Mouse (Mus musculus) liver, embryonic 12.5 days (tissue): Measurements from ENCODE around the gene Prox2. TPM values are rescaled to one million over a fixed set of nuclear protein-coding genes. Genes with fewer than 3 reads are reported as not detected.

Experiments used
- ATAC-seq: fragments of 200-750 bp; cut with Nextera tagmentation; 2 replicates; pipeline ENCODE4 v1.8.0; 2017; ENCODE audit warnings: moderate number of reproducible peaks, mild to moderate bottlenecking, moderate library complexity
- H3K27ac ChIP-seq: fragments of 300-500 bp; sonication (generic); 2 replicates; pipeline ENCODE4 v1.5.1; 2016; ENCODE audit warnings: mild to moderate bottlenecking
- H3K27me3 ChIP-seq: fragments of 300-500 bp; sonication (generic); replicated peaks from 2 replicates; pipeline ENCODE4 v1.6.1; 2016; ENCODE audit warnings: mild to moderate bottlenecking, moderate library complexity
- H3K36me3 ChIP-seq: fragments of 300-500 bp; sonication (generic); 2 replicates; pipeline ENCODE4 v1.6.1; 2016; ENCODE audit warnings: mild to moderate bottlenecking, moderate library complexity
- H3K4me1 ChIP-seq: fragments of 300-500 bp; sonication (generic); 2 replicates; pipeline ENCODE4 v1.6.1; 2016
- H3K4me2 ChIP-seq: fragments of 300-500 bp; sonication (generic); 2 replicates; pipeline ENCODE4 v1.6.1; 2016; ENCODE audit warnings: mild to moderate bottlenecking, moderate library complexity
- H3K4me3 ChIP-seq: fragments of 300-500 bp; sonication (generic); 2 replicates; pipeline ENCODE4 v1.5.1; 2016; ENCODE audit warnings: mild to moderate bottlenecking, moderate library complexity
- H3K9ac ChIP-seq: fragments of 300-500 bp; sonication (generic); 2 replicates; pipeline ENCODE4 v1.6.1; 2016; ENCODE audit warnings: mild to moderate bottlenecking, moderate library complexity
- H3K9me3 ChIP-seq: fragments of 300-500 bp; sonication (generic); replicated peaks from 2 replicates; pipeline ENCODE4 v1.6.1; 2016; ENCODE audit warnings: mild to moderate bottlenecking, moderate library complexity
- WGBS: fragments of 180-500 bp; shearing (Covaris S2); methylation state at CpG from one replicate; pipeline ENCODE4 v1.1.7; 2016; ENCODE audit not compliant: insufficient replicate concordance; 5-methylcytosine and 5-hydroxymethylcytosine counted together
- polyA plus RNA-seq: library from polyadenylated mRNA; unstranded; fragments of >200 nt; fragmentation: Nextera tagmentation; extraction: Ambion mirVana; gene quantifications from 2 replicates; pipeline ENCODE4 v1.2.1, GENCODE M21; 2016

Gene Prox2
- polyA plus RNA-seq, 1 experiment from 2014 or later = 3.9 TPM

DNA sequence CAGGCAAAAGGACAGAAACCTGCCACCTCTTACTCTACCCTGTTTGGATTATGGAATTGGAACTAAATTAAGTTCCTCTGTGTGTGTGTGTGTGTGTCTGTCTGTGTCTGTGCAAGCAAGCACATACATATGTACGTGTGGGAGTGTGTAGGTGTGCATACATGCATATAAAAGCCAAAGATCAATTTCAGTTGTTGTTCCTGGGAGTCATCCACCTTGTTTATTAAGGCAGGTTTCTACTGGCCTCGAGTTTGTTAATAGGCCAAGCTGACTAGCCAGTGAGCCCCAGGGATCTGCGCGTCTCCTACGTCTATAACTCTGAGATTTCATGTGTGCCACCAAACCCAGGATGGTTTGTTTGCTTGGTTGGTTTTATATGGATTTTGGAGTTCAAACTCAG, 14.2 kb upstream of the Prox2 start:
- Histone ChIP-seq H3K4me1 (no peaks in the 10 kb centered on the region), H3K36me3 (peaks cover 99% of the 10 kb centered on the region), H3K9ac (no peak overlapping the region), H3K4me3 (no peak overlapping the region), H3K4me2 (no peak overlapping the region), H3K27ac (no peak overlapping the region), H3K9me3 (no peaks in the 10 kb centered on the region), H3K27me3 (no peaks in the 10 kb centered on the region)
- ATAC-seq = no peak
- WGBS = 89% methylated on average over 5 of the region's 5 CpGs

DNA sequence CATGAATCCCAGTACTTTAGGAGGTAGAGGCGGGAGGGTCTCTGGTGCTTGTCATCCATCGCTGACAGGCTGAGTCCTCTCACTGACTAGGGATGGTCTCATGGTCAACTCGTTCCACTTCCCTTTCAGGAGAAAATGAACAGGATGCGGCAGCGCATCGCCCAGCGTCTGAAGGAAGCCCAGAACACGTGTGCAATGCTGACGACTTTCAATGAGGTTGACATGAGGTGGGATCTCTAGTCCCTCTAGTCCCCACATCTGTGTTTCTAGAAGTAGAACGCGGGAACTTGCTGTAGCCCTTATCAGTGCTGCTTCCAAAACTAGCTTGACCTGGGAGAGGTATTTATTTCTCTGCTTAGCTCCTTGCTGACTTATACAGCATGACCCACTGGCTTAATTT, 13.1 kb upstream of the Prox2 start:
- Histone ChIP-seq H3K9me3 (no peaks in the 10 kb centered on the region), H3K4me1 (no peaks in the 10 kb centered on the region), H3K36me3 (peaks cover 100% of the 10 kb centered on the region), H3K4me2 (no peak overlapping the region), H3K4me3 (no peak overlapping the region), H3K27me3 (no peaks in the 10 kb centered on the region), H3K9ac (no peak overlapping the region), H3K27ac (no peak overlapping the region)
- no peak for ATAC-seq
- WGBS = 82% methylated on average over 11 of the region's 11 CpGs

DNA sequence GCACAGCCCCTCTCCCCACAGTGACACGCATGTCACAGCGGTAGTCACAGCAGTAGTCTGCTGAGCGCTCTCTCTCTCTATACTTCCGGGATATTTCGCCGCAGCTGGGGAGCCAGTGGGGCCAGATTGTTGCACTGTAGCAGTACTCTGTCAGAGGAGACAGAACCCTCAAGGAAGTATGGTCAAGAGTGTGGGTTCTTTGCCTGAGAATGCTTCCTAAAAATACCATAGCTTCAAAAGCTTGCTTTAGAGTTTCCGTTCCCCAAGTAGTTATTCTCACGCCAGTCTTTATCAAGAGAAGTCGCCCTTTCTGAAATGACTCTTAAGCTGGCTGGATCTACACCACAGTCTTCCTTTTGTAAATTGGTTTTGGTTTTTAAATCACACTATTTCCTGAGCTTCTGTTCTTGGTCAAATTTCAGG, 12.6 kb upstream of the Prox2 start:
- H3K4me1 ChIP-seq = no peaks in the 10 kb centered on the region
- H3K9ac ChIP-seq = no peak overlapping the region
- H3K27ac ChIP-seq = no peak overlapping the region
- H3K27me3 ChIP-seq = no peaks in the 10 kb centered on the region
- no peak for ATAC-seq
- peaks cover 100% of the 10 kb centered on the region for H3K36me3 ChIP-seq
- H3K4me2 ChIP-seq = no peak overlapping the region
- WGBS = 87% methylated on average over 9 of the region's 9 CpGs
- no peak overlapping the region for H3K4me3 ChIP-seq
- H3K9me3 ChIP-seq = no peaks in the 10 kb centered on the region

DNA sequence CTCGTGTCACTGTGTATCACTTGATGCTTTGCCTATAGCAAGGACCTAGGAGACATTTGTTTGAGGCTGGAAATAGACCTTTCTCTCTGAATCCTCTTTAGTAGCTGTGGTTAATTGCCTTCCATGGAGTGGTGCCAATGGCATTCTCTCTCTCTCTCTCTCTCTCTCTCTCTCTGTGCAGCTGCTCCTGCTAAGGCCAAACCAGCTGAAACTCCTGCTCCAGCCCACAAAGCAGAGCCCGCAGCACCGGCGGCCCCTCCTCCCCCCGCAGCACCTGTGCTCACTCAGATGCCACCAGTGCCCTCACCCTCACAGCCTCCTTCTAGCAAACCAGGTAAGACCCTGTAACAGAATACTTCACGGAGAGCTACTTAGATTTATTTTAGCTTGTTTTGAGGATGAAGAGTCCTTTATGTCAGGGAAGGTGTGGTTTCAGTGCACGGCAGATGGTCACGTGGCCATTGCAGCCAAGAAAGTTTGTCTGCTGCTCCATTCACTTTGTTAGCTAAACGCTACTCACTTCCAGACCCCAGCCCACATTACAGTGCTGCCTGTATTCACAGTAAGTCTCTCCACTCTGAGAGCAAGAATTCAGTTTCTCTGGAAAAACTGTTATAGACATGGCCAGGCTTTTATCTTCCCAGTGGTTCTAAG, 11.4 kb upstream of the Prox2 start:
- no peak for ATAC-seq
- Histone ChIP-seq H3K4me2 (no peak overlapping the region), H3K36me3 (peaks cover 100% of the 10 kb centered on the region)

DNA sequence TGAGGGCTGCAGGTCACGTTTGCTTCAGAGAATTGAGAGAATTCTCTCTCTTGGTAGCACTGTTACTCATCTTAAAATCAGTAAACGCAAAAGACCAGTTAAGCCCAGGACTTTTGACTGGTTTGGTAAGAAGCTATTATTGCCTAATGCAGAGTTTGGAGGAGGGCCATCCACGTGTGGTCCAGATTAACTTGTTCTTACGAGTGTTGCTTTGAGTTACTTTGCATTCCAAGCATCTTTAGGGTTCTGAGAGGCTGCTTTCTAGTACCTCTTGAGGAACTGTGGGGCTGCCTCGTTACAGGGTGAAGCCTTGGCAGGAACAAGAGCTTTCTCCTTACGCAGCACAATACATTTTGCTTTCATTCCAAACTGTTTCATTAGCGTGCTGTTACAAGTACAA, 5.1 kb upstream of the Prox2 start:
- no peak overlapping the region for H3K27ac ChIP-seq
- no peak overlapping the region for H3K4me2 ChIP-seq
- peaks cover 47% of the 10 kb centered on the region for H3K4me1 ChIP-seq
- H3K4me3 ChIP-seq = no peak overlapping the region
- peaks cover 75% of the 10 kb centered on the region for H3K36me3 ChIP-seq
- no peaks in the 10 kb centered on the region for H3K9me3 ChIP-seq
- H3K9ac ChIP-seq = no peak overlapping the region
- 82% methylated on average over 7 of the region's 7 CpGs for WGBS
- H3K27me3 ChIP-seq = no peaks in the 10 kb centered on the region
- no peak for ATAC-seq

More for the DNA sequence above, 11.4 kb upstream of the Prox2 start:
- peaks cover 3% of the 10 kb centered on the region; the same call in 1 of the 2 replicates for H3K4me1 ChIP-seq
- no peak overlapping the region for H3K4me3 ChIP-seq
- no peaks in the 10 kb centered on the region for H3K27me3 ChIP-seq
- 92% methylated on average over 9 of the region's 9 CpGs for WGBS
- H3K9me3 ChIP-seq = no peaks in the 10 kb centered on the region
- no peak overlapping the region for H3K9ac ChIP-seq
- no peak overlapping the region for H3K27ac ChIP-seq

DNA sequence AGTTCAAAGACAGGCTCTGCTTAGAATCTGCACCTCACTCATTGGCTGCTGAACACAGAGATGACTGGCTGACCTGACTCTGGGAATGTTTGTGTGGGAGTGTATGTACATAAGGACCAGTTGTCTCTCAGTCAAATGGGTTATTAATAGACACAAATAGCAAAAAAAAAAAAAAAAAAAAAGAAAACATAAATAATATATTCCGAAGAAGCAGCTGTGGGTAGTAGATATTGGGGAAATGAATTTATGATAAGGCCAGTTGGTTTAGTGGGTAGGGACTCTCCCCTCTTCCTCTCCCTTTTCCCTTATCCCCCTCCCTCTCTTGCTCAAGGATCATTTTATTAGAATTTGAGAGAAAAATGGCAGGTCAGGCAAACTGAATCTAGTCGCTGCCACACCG, 3.4 kb upstream of the Prox2 start:
- no peaks in the 10 kb centered on the region for H3K9me3 ChIP-seq
- no peak overlapping the region for H3K4me3 ChIP-seq
- 0 out of 2 replicates have a peak overlapping the region, but pooled peaks have one; percentile 95 for H3K9ac ChIP-seq
- H3K4me1 ChIP-seq = peaks cover 59% of the 10 kb centered on the region
- peak overlapping the region; percentile 94 for H3K4me2 ChIP-seq
- H3K27ac ChIP-seq = peak overlapping the region; percentile 92
- no peak for ATAC-seq
- H3K36me3 ChIP-seq = peaks cover 57% of the 10 kb centered on the region
- H3K27me3 ChIP-seq = no peaks in the 10 kb centered on the region
- 85% methylated on average over 3 of the region's 3 CpGs for WGBS

DNA sequence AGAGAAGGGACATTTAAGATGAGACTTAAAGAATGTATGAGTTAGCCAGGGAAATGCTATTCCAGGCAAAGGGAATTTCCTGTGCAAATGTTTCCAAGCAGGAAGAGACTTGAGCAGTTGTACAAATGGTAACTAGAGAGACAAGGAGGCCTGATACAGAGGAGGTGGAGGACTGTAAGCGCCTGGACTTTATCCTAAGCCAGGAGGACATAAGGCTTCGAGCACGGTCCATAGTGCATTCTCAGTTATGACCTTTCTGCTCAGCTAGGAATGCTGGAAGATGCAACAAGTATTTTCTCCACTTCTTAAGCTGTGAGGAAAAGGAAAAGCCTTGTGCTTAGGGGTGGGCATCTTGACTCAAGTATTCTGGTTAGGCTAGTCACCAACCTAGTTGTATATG, 2.8 kb upstream of the Prox2 start:
- H3K9me3 ChIP-seq = no peaks in the 10 kb centered on the region
- 81% methylated on average over 3 of the region's 3 CpGs for WGBS
- peak overlapping the region; percentile 99 for H3K4me3 ChIP-seq
- peaks cover 62% of the 10 kb centered on the region for H3K4me1 ChIP-seq
- peak overlapping the region; percentile 95; the same call in 1 of the 2 replicates for H3K9ac ChIP-seq
- ATAC-seq = no peak
- H3K4me2 ChIP-seq = peak overlapping the region; percentile 94
- no peaks in the 10 kb centered on the region for H3K27me3 ChIP-seq
- peaks cover 52% of the 10 kb centered on the region for H3K36me3 ChIP-seq
- H3K27ac ChIP-seq = peak overlapping the region; percentile 92

DNA sequence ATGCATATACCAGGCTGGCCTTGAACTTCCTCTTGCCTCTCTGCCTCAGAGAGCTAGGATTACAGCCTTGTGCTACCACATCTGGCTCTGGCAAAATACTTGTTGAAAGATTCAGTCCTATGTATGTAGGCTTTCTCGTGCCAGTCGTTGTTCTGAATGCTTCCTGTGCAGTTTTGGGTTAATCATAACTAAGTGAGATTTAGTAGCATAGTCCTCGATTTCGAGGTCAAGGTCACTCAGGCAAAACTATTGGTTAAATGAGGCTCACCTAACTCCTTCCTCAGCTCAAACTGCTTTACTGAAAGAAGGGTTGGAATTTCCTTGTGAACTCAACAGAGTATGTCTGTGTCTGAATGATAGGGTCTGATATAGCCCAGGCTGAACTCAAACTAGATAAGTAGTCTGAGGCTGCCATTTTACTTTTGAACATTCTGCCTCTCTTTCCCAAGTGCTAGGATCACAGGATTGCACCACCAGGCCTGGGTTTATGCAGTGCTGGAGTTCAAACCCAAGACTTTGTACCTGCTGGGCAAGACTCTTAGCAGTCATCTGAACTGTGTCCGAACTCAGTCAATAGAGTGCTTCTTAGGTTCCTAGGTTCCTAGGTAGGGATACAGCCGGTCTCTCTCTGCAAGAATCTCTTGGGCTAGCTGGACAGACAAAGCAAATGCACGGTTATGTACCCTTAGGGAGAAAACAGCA, 2.1 kb upstream of the Prox2 start:
- ATAC-seq = peak; percentile 33; the same call in 1 of the 2 replicates
- Histone ChIP-seq H3K9ac (peak overlapping the region; percentile 95), H3K4me3 (peak overlapping the region; percentile 99), H3K4me2 (peak overlapping the region; percentile 94), H3K36me3 (peaks cover 45% of the 10 kb centered on the region), H3K27ac (peak overlapping the region; percentile 92), H3K27me3 (no peaks in the 10 kb centered on the region), H3K4me1 (peaks cover 60% of the 10 kb centered on the region), H3K9me3 (no peaks in the 10 kb centered on the region)
- 66% methylated on average over 7 of the region's 7 CpGs for WGBS

DNA sequence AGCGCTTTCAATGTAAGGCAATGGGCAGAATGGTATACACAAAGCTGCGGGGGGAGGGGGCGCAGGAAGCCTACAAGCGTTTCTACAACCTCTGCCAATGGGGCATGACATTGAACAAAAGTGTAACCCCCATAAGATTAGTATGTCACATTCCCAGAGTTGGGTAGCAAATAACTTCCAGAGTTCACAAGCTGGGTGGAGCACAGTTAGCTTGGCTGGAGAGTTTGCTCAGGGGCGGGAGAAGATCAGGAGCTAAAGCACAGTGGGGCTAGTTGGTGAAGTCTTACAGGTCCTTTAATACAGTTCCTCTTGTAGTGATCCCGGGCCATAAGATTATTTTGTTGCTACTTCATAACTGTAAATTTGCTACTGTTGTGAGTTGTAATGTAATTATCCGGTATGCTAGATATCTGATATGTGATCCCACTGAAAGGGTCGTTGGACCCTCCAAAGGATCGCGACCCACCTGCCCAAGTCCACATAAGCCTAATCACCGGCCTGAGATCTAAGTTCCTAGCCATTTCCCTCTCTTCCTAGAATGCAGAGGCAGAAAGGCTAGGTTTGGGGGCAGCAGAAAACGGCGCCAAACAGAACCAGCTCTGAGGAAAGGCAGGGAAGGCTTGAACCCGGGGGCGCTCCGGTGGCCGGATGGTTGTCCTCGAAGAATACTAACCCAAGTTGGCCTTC, 405 bp downstream of the Prox2 start:
- peaks cover 59% of the 10 kb centered on the region for H3K4me1 ChIP-seq
- peak overlapping the region; percentile 99 for H3K4me3 ChIP-seq
- no peaks in the 10 kb centered on the region for H3K27me3 ChIP-seq
- ATAC-seq = peak; percentile 44; the same call in 1 of the 2 replicates
- peak overlapping the region; percentile 92 for H3K27ac ChIP-seq
- H3K9me3 ChIP-seq = no peaks in the 10 kb centered on the region
- H3K4me2 ChIP-seq = peak overlapping the region; percentile 94
- peaks cover 22% of the 10 kb centered on the region for H3K36me3 ChIP-seq
- peak overlapping the region; percentile 95 for H3K9ac ChIP-seq
- 14% methylated on average over 18 of the region's 18 CpGs for WGBS

DNA sequence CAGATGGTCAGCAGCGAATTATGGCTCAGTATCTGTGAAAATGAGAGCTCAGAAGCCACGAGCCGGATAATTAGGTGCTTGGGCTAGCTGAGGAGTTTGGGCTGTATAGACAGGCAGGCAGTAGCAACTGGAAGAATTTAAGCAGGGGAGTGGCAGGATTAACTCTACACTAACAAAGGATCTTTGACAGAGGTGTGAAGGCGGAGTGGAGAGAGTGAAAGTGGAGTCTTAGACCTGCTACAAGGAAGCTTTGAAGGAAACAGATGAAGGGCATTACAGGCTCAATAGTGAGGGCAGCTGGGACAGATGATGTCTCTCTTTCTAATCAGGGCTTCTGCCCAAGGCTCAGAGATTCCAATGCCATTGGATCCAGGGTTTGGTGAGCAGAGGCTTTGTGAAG, 1.1 kb downstream of the Prox2 start:
- peak overlapping the region; percentile 94 for H3K4me2 ChIP-seq
- 74% methylated on average over 4 of the region's 4 CpGs for WGBS
- H3K4me1 ChIP-seq = peaks cover 52% of the 10 kb centered on the region

DNA sequence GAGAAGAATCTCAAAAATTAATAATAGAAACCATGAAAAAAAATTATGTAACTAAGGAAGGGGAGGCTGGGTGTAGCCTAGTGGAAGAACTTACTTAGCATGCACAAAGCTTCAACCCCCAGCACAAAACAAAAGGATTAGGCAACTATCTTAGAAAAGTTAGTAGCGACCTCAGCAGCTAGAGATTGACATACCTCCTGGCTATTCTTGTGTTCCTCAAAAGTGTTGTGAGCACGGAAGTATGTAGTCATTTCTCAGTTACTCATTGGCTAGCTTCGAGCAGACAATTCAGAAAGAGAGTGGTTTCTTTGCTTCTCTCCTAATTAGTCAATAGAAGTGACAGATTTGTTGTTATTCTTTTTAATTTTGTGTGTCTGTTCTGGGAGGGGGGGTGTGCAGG, 1.9 kb downstream of the Prox2 start:
- no peaks in the 10 kb centered on the region for H3K27me3 ChIP-seq
- no peak overlapping the region for H3K4me3 ChIP-seq
- ATAC-seq = no peak
- 61% methylated on average over 3 of the region's 3 CpGs for WGBS
- H3K27ac ChIP-seq = no peak overlapping the region
- no peaks in the 10 kb centered on the region for H3K9me3 ChIP-seq
- no peak overlapping the region for H3K9ac ChIP-seq
- peaks cover 45% of the 10 kb centered on the region for H3K4me1 ChIP-seq
- H3K36me3 ChIP-seq = peaks cover 11% of the 10 kb centered on the region; the same call in 1 of the 2 replicates
- H3K4me2 ChIP-seq = no peak overlapping the region

More for the DNA sequence above, 1.1 kb downstream of the Prox2 start:
- Histone ChIP-seq H3K36me3 (peaks cover 15% of the 10 kb centered on the region; the same call in 1 of the 2 replicates), H3K27ac (peak overlapping the region; percentile 92; the same call in 1 of the 2 replicates), H3K9me3 (no peaks in the 10 kb centered on the region), H3K4me3 (peak overlapping the region; percentile 99), H3K9ac (peak overlapping the region; percentile 95), H3K27me3 (no peaks in the 10 kb centered on the region)
- ATAC-seq = no peak

DNA sequence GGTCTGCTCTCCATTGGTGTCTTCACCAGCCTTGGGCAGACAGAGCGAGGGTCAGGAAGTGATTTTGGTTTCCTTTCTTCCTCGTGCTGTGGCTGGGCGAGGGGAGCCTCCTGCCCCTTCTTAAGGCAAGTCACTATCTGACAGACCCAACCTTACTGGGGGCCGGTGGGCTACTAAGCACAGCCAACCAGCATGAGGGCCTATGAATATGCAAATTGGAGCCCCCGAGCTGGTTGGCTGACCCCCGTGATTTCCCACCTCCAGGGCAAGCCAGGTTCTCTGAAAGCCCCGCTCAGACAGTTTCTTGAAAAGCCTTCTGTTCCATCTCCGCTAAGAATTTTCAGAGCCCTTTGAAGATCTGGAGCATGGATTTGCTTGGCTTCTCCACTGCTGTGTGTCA, 4.3 kb downstream of the Prox2 start:
- H3K36me3 ChIP-seq = no peaks in the 10 kb centered on the region
- no peaks in the 10 kb centered on the region for H3K9me3 ChIP-seq
- 7% methylated on average over 8 of the region's 8 CpGs for WGBS
- no peak for ATAC-seq
- H3K27me3 ChIP-seq = no peaks in the 10 kb centered on the region
- H3K4me3 ChIP-seq = peak overlapping the region; percentile 17; the same call in 1 of the 2 replicates
- peak overlapping the region; percentile 41 for H3K4me2 ChIP-seq
- H3K9ac ChIP-seq = no peak overlapping the region; the same call in 1 of the 2 replicates
- peaks cover 23% of the 10 kb centered on the region for H3K4me1 ChIP-seq
- no peak overlapping the region for H3K27ac ChIP-seq
